Mouse (Mus musculus): ENCODE data around the gene Fam71f1. TPM values are rescaled to one million over a fixed set of nuclear protein-coding genes. Genes with fewer than 3 reads are reported as not detected.

The Fam71f1 gene
- polyA plus RNA-seq, 1 experiment from 2014 or later = not detected

- Histone ChIP-seq H3K4me3 (replicated peaks) (no peak overlapping the region), H3K9ac (no peak overlapping the region), H3K4me2 (replicated peaks) (no peak overlapping the region), H3K9me3 (replicated peaks) (no peaks in the 10 kb centered on the region), H3K4me1 (no peaks in the 10 kb centered on the region), H3K27me3 (no peaks in the 10 kb centered on the region), H3K27ac (replicated peaks) (no peak overlapping the region), H3K36me3 (no peaks in the 10 kb centered on the region)
- ATAC-seq (ENCODE audit: insufficient number of reproducible peaks, low FRiP score, low TSS enrichment, low read depth) = no peak
- WGBS = 41% methylated on average over 2 of the region's 2 CpGs
Observed at GRCm38 (mm10) chr6:29299112-29299511, 19.8 kb upstream of the Fam71f1 start.

GRCm38 (mm10) chr6:29303251-29303650 lies 15.7 kb upstream of the Fam71f1 start:
- Histone ChIP-seq H3K9ac (no peak overlapping the region), H3K4me1 (no peaks in the 10 kb centered on the region), H3K27me3 (no peaks in the 10 kb centered on the region), H3K9me3 (replicated peaks) (no peaks in the 10 kb centered on the region), H3K4me2 (replicated peaks) (no peak overlapping the region), H3K27ac (replicated peaks) (no peak overlapping the region), H3K36me3 (no peaks in the 10 kb centered on the region), H3K4me3 (replicated peaks) (no peak overlapping the region)
- no peak for ATAC-seq (ENCODE audit: insufficient number of reproducible peaks, low FRiP score, low TSS enrichment, low read depth)

- H3K9me3 ChIP-seq (replicated peaks) = no peaks in the 10 kb centered on the region
Observed at GRCm38 (mm10) chr6:29303726-29304125, 15.2 kb upstream of the Fam71f1 start.

GRCm38 (mm10) chr6:29305462-29305861 lies 13.5 kb upstream of the Fam71f1 start:
- no peaks in the 10 kb centered on the region for H3K27me3 ChIP-seq
- H3K36me3 ChIP-seq = no peaks in the 10 kb centered on the region
- H3K4me2 ChIP-seq (replicated peaks) = no peak overlapping the region
- H3K4me1 ChIP-seq = no peaks in the 10 kb centered on the region
- no peak overlapping the region for H3K27ac ChIP-seq (replicated peaks)
- H3K4me3 ChIP-seq (replicated peaks) = no peak overlapping the region
- H3K9ac ChIP-seq = no peak overlapping the region
- WGBS = 89% methylated on average over 4 of the region's 4 CpGs
- H3K9me3 ChIP-seq (replicated peaks) = no peaks in the 10 kb centered on the region
- ATAC-seq (ENCODE audit: insufficient number of reproducible peaks, low FRiP score, low TSS enrichment, low read depth) = no peak

More at GRCm38 (mm10) chr6:29303726-29304125, 15.2 kb upstream of the Fam71f1 start:
- 44% methylated on average over 5 of the region's 5 CpGs for WGBS
- H3K27me3 ChIP-seq = no peaks in the 10 kb centered on the region
- H3K4me3 ChIP-seq (replicated peaks) = no peak overlapping the region
- no peak overlapping the region for H3K4me2 ChIP-seq (replicated peaks)
- no peaks in the 10 kb centered on the region for H3K36me3 ChIP-seq
- no peak for ATAC-seq (ENCODE audit: insufficient number of reproducible peaks, low FRiP score, low TSS enrichment, low read depth)
- H3K9ac ChIP-seq = no peak overlapping the region
- no peak overlapping the region for H3K27ac ChIP-seq (replicated peaks)
- no peaks in the 10 kb centered on the region for H3K4me1 ChIP-seq

GRCm38 (mm10) chr6:29308846-29309605 lies 9.9 kb upstream of the Fam71f1 start:
- Histone ChIP-seq H3K4me1 (no peaks in the 10 kb centered on the region), H3K27me3 (no peaks in the 10 kb centered on the region), H3K4me3 (replicated peaks) (no peak overlapping the region), H3K27ac (replicated peaks) (no peak overlapping the region), H3K36me3 (no peaks in the 10 kb centered on the region), H3K9ac (no peak overlapping the region), H3K9me3 (replicated peaks) (no peaks in the 10 kb centered on the region), H3K4me2 (replicated peaks) (no peak overlapping the region)
- no peak for ATAC-seq (ENCODE audit: insufficient number of reproducible peaks, low FRiP score, low TSS enrichment, low read depth)
- WGBS = 86% methylated on average over 16 of the region's 16 CpGs

- Histone ChIP-seq H3K27ac (replicated peaks) (no peak overlapping the region), H3K4me2 (replicated peaks) (no peak overlapping the region), H3K9me3 (replicated peaks) (no peaks in the 10 kb centered on the region), H3K4me1 (no peaks in the 10 kb centered on the region), H3K9ac (no peak overlapping the region), H3K27me3 (no peaks in the 10 kb centered on the region), H3K4me3 (replicated peaks) (no peak overlapping the region), H3K36me3 (no peaks in the 10 kb centered on the region)
- WGBS = 61% methylated on average over 14 of the region's 14 CpGs
- no peak for ATAC-seq (ENCODE audit: insufficient number of reproducible peaks, low FRiP score, low TSS enrichment, low read depth)
Observed at GRCm38 (mm10) chr6:29313690-29314202, 5.2 kb upstream of the Fam71f1 start.

GRCm38 (mm10) chr6:29317286-29317685 lies 1.7 kb upstream of the Fam71f1 start:
- WGBS = 55% methylated on average over 2 of the region's 2 CpGs
- no peak overlapping the region for H3K27ac ChIP-seq (replicated peaks)
- H3K4me3 ChIP-seq (replicated peaks) = no peak overlapping the region
- no peak overlapping the region for H3K9ac ChIP-seq
- no peaks in the 10 kb centered on the region for H3K9me3 ChIP-seq (replicated peaks)
- no peak overlapping the region for H3K4me2 ChIP-seq (replicated peaks)
- no peak for ATAC-seq (ENCODE audit: insufficient number of reproducible peaks, low FRiP score, low TSS enrichment, low read depth)
- H3K36me3 ChIP-seq = no peaks in the 10 kb centered on the region
- H3K27me3 ChIP-seq = no peaks in the 10 kb centered on the region
- no peaks in the 10 kb centered on the region for H3K4me1 ChIP-seq

- no peak overlapping the region for H3K4me2 ChIP-seq (replicated peaks)
- H3K4me1 ChIP-seq = no peaks in the 10 kb centered on the region
- ATAC-seq (ENCODE audit: insufficient number of reproducible peaks, low FRiP score, low TSS enrichment, low read depth) = no peak
- WGBS = 55% methylated on average over 3 of the region's 3 CpGs
- no peak overlapping the region for H3K4me3 ChIP-seq (replicated peaks)
- no peaks in the 10 kb centered on the region for H3K9me3 ChIP-seq (replicated peaks)
- H3K9ac ChIP-seq = no peak overlapping the region
- H3K27me3 ChIP-seq = no peaks in the 10 kb centered on the region
- no peaks in the 10 kb centered on the region for H3K36me3 ChIP-seq
- no peak overlapping the region for H3K27ac ChIP-seq (replicated peaks)
Observed at GRCm38 (mm10) chr6:29317941-29318340, 999 bp upstream of the Fam71f1 start.

GRCm38 (mm10) chr6:29321586-29321985 lies 2.6 kb downstream of the Fam71f1 start:
- WGBS = 64% methylated on average over 6 of the region's 6 CpGs
- no peak overlapping the region for H3K27ac ChIP-seq (replicated peaks)
- no peaks in the 10 kb centered on the region for H3K4me1 ChIP-seq
- no peak overlapping the region for H3K4me3 ChIP-seq (replicated peaks)
- H3K36me3 ChIP-seq = no peaks in the 10 kb centered on the region
- ATAC-seq (ENCODE audit: insufficient number of reproducible peaks, low FRiP score, low TSS enrichment, low read depth) = no peak
- H3K9ac ChIP-seq = no peak overlapping the region
- no peaks in the 10 kb centered on the region for H3K9me3 ChIP-seq (replicated peaks)
- H3K27me3 ChIP-seq = no peaks in the 10 kb centered on the region
- H3K4me2 ChIP-seq (replicated peaks) = no peak overlapping the region

GRCm38 (mm10) chr6:29322147-29322546 lies 3.2 kb downstream of the Fam71f1 start:
- Histone ChIP-seq H3K9me3 (replicated peaks) (no peaks in the 10 kb centered on the region), H3K27me3 (no peaks in the 10 kb centered on the region), H3K36me3 (no peaks in the 10 kb centered on the region), H3K9ac (no peak overlapping the region), H3K27ac (replicated peaks) (no peak overlapping the region), H3K4me3 (replicated peaks) (no peak overlapping the region), H3K4me1 (no peaks in the 10 kb centered on the region), H3K4me2 (replicated peaks) (no peak overlapping the region)
- ATAC-seq (ENCODE audit: insufficient number of reproducible peaks, low FRiP score, low TSS enrichment, low read depth) = no peak
- 90% methylated on average over 7 of the region's 7 CpGs for WGBS

GRCm38 (mm10) chr6:29322735-29323134 lies 3.8 kb downstream of the Fam71f1 start:
- no peak overlapping the region for H3K27ac ChIP-seq (replicated peaks)
- no peak overlapping the region for H3K4me2 ChIP-seq (replicated peaks)
- no peaks in the 10 kb centered on the region for H3K4me1 ChIP-seq
- no peak for ATAC-seq (ENCODE audit: insufficient number of reproducible peaks, low FRiP score, low TSS enrichment, low read depth)
- no peak overlapping the region for H3K9ac ChIP-seq
- no peaks in the 10 kb centered on the region for H3K36me3 ChIP-seq
- H3K27me3 ChIP-seq = no peaks in the 10 kb centered on the region
- 80% methylated on average over 4 of the region's 4 CpGs for WGBS
- no peaks in the 10 kb centered on the region for H3K9me3 ChIP-seq (replicated peaks)
- H3K4me3 ChIP-seq (replicated peaks) = no peak overlapping the region

- Histone ChIP-seq H3K4me3 (replicated peaks) (no peak overlapping the region), H3K27me3 (no peaks in the 10 kb centered on the region), H3K9ac (no peak overlapping the region), H3K4me2 (replicated peaks) (no peak overlapping the region), H3K36me3 (no peaks in the 10 kb centered on the region), H3K9me3 (replicated peaks) (no peaks in the 10 kb centered on the region), H3K27ac (replicated peaks) (no peak overlapping the region), H3K4me1 (no peaks in the 10 kb centered on the region)
- no peak for ATAC-seq (ENCODE audit: insufficient number of reproducible peaks, low FRiP score, low TSS enrichment, low read depth)
- WGBS = 71% methylated on average over 9 of the region's 9 CpGs
Observed at GRCm38 (mm10) chr6:29326961-29327360, 8.0 kb downstream of the Fam71f1 start.

Data from embryonic facial prominence, embryonic 15.5 days (tissue).